Mouse (Mus musculus) heart, embryonic 13.5 days (tissue): Measurements from ENCODE around the gene Prss36. TPM values are rescaled to one million over a fixed set of nuclear protein-coding genes. Genes with fewer than 3 reads are reported as not detected.
A peak's percentile ranks its signal among the peaks of the same experiment; 100 is the strongest.
"Not testable (repeated sequence)": the region's sequence is repeated elsewhere in the genome, so short reads cannot be mapped to it uniquely, and the experiment has no call there.

ENCODE experiments used
- ATAC-seq: fragments of 200-750 bp; cut with Nextera tagmentation; 2 replicates; pipeline ENCODE4 v1.8.0; 2017; ENCODE audit warnings: moderate TSS enrichment; ENCODE audit not compliant: insufficient number of reproducible peaks, low FRiP score, low TSS enrichment; ENCODE audit errors: extremely low read depth
- H3K27ac ChIP-seq: fragments of 300-500 bp; sonication (generic); replicated peaks from 2 replicates; pipeline ENCODE4 v1.5.1; 2015; ENCODE audit warnings: moderate library complexity, mild to moderate bottlenecking, inconsistent platforms
- H3K27me3 ChIP-seq: fragments of 300-500 bp; sonication (generic); replicated peaks from 2 replicates; pipeline ENCODE4 v1.6.1; 2015; ENCODE audit warnings: mild to moderate bottlenecking, inconsistent platforms
- H3K36me3 ChIP-seq: fragments of 300-500 bp; sonication (generic); 2 replicates; pipeline ENCODE4 v1.6.1; 2015; ENCODE audit warnings: mild to moderate bottlenecking, inconsistent platforms
- H3K4me1 ChIP-seq: fragments of 300-500 bp; sonication (generic); 2 replicates; pipeline ENCODE4 v1.6.1; 2015; ENCODE audit warnings: inconsistent platforms
- H3K4me2 ChIP-seq: fragments of 300-500 bp; sonication (generic); 2 replicates; pipeline ENCODE4 v1.6.1; 2015; ENCODE audit warnings: inconsistent platforms, mild to moderate bottlenecking, moderate library complexity
- H3K4me3 ChIP-seq: fragments of 300-500 bp; sonication (generic); 2 replicates; pipeline ENCODE4 v1.5.1; 2015; ENCODE audit warnings: moderate library complexity, mild to moderate bottlenecking, inconsistent platforms
- H3K9ac ChIP-seq: fragments of 300-500 bp; sonication (generic); 2 replicates; pipeline ENCODE4 v1.6.1; 2015; ENCODE audit warnings: inconsistent platforms, mild to moderate bottlenecking, moderate library complexity
- H3K9me3 ChIP-seq: fragments of 300-500 bp; sonication (generic); 2 replicates; pipeline ENCODE4 v1.6.1; 2016; ENCODE audit warnings: inconsistent platforms
- WGBS: fragments of 180-500 bp; shearing (Covaris S2); methylation state at CpG from one replicate; pipeline ENCODE4 v1.1.7; 2015; ENCODE audit warnings: mixed read lengths; 5-methylcytosine and 5-hydroxymethylcytosine counted together
- polyA plus RNA-seq: library from polyadenylated mRNA; unstranded; fragments of >200 nt; fragmentation: Nextera tagmentation; extraction: Ambion mirVana; gene quantifications from 2 replicates; pipeline ENCODE4 v1.2.1, GENCODE M21; 2015

Gene Prss36
- polyA plus RNA-seq, 1 experiment from 2014 or later, result 8.4 TPM

DNA sequence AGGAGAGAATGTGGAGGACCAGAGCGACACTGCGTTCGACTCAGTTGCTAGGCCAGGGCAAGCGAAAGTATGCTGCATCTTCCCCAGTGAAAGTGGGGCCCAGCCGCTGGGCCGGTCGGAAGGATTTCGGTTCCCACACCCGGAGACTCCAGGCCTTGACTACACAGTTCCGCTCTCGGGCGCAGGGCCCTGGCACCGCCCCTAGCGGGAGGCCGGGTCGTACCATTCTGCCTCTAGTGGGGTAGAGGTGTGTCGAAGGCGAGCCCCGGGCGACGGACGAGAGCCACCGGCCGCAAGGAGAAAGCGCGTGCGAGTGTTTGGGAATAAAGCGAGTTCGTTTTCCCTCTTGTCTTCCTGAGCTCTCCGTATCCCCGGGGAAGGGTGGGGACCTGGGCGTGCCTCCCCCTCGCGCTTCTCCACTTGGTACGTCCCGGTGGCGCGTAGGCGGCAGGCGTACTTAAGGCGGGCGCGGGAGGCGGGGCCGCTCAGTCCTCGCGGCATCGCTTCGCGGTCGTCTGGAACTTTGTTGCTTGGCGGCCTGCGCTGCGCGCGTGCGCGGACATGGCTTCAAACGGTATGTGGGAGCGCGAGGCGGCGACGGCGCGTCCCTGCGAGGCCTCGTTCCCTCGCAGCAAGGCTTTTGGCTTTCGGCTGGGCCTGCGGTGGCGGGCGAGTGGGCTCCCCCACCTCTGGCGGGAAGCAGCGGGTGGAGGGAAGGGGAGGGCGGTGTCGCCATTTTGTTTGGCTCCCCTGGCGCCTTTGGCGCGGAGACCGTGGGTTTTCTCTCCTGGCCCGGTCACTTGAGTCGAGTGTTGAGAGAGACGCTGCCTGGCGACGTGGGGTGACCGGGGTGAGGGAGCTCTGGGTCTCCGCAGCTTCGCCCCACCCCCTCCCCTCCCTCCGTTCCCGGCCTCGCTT, 20.7 kb upstream of the Prss36 start, which contains the start of gene Fus:
Gene Fus, plus strand, starts transcription at position 454 of the 918 bp plus-strand sequence.
- peak; percentile 91 for ATAC-seq
- WGBS, result under 1% methylated on average over 92 of the region's 92 CpGs
- Histone ChIP-seq H3K4me1 (peaks cover 26% of the 10 kb centered on the region), H3K4me2 (peak within 1 kb of the TSS; percentile 85), H3K36me3 (peaks cover 34% of the 10 kb centered on the region), H3K27me3 (no peaks in the 10 kb centered on the region), H3K9ac (peak within 1 kb of the TSS; percentile 97), H3K4me3 (peak within 1 kb of the TSS; percentile 86), H3K27ac (peak within 1 kb of the TSS; percentile 97), H3K9me3 (no peaks in the 10 kb centered on the region)

DNA sequence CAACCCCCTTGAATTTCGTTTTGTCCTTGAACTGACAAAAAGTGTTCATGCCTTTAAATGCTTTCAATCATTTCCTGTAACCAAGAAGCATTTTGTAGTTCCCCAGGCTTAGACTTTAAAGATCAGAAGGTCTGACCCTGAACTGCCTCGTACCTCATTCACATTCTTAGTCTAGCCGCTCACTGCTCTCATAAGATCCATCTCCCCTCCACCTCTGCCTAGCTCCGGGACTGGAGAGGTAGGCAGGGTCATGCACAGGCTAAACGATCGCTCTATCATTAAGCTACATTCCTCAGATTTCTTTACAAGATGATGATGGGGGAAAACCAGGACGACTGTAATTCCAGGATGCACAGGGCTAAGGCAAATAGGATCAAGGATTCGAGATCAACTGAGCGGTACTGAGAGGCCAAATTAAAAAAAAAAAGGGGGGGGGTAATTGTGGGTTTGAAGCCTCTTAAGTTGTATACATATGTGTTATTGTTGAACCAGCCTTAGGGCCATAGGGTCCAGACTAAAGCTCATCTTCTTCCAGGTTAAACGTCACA, 19.9 kb upstream of the Prss36 start:
- Histone ChIP-seq H3K4me1 (peaks cover 26% of the 10 kb centered on the region), H3K9me3 (no peaks in the 10 kb centered on the region), H3K9ac (peak overlapping the region; percentile 97), H3K36me3 (peaks cover 26% of the 10 kb centered on the region), H3K4me2 (peak overlapping the region; percentile 85), H3K27me3 (no peaks in the 10 kb centered on the region), H3K27ac (peak overlapping the region; percentile 97), H3K4me3 (peak overlapping the region; percentile 86)
- 12% methylated on average over 10 of the region's 10 CpGs for WGBS
- ATAC-seq, result no peak

DNA sequence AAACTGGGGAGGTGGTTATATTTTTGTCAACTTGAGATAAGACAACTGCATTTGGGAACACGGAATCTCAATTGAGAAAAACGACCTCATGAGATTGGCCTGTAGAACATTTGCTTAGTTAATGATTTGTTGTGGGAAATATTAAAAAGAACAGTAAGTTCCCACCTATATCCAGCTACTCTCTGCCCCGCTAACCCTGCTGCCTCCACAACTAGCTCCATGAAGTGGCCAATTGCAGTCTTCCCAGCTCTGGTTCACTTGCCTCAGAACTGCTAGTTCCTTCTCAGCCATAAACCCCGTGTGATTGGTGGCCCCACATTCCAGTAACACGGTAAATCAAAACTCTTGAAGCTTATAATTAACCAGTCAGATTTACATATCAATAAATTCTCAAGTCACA, 12.8 kb upstream of the Prss36 start:
- no peak overlapping the region for H3K4me3 ChIP-seq
- WGBS, result 50% methylated on average over 5 of the region's 5 CpGs
- H3K27me3 ChIP-seq, result peaks cover 4% of the 10 kb centered on the region; the same call in 1 of the 2 replicates
- H3K9me3 ChIP-seq, result no peaks in the 10 kb centered on the region
- no peak for ATAC-seq
- no peak overlapping the region for H3K27ac ChIP-seq
- no peak overlapping the region for H3K9ac ChIP-seq
- no peaks in the 10 kb centered on the region for H3K36me3 ChIP-seq
- H3K4me1 ChIP-seq, result no peaks in the 10 kb centered on the region
- H3K4me2 ChIP-seq, result no peak overlapping the region

DNA sequence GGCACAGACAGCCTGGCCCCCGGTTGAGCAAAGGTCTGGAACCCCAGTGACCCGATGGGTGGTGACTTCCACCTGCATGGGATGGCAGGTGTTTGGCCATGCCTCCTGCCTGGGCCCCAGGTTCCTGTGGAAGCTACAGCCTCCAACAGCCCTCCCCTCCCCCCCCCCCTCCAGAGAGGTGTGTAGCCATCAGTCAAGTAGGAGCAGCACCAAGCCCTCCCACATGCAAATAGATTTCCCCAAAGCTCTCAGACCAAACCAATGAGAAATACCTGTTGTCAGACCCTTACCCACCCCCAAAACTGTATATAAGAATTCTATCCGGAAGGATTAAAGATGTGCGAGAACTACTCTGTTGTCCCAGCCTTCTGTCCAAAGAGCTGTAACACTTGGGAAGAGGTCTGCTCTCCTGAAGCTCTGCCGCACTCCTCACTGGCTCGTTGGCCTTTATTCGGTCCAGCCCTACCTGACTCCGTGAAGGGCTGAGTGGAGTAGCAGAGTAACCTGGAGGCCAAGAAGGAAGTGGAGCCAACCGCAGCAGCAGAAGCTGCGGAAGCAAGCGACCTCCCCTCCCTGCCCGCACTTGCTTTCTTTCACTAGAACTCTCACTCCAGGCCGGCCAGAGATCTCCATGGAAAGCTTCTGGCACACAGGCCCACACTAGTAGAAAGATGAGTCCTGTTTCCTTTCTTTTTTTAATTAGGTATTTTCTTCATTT, 6.5 kb upstream of the Prss36 start:
- 33% methylated on average over 13 of the region's 13 CpGs for WGBS

DNA sequence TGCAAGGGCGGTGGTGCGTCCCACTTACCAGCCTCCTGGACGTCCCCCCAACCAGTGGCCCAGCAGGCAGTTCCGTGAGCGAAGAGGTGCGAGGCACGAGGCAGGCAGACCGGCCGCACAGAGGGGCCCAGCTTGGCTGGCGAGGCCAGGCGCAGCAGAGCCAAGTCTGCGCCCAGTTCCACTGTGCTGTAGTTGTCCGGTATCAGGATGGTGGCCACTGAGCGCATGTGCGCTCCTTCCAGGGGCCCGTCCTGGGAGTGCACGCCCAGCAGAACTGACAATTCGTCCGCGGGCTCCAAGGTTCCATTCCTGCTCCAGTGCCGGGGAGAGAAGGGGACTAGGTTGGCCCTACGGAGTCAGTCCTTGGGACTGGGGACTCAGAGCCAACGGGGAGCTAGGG, 1.9 kb downstream of the Prss36 start:
- Histone ChIP-seq H3K36me3 (no peaks in the 10 kb centered on the region), H3K27me3 (peaks cover 46% of the 10 kb centered on the region), H3K27ac (no peak overlapping the region), H3K9ac (peak overlapping the region; percentile 55), H3K4me3 (peak overlapping the region; percentile 31), H3K4me2 (peak overlapping the region; percentile 58), H3K9me3 (no peaks in the 10 kb centered on the region), H3K4me1 (peaks cover 7% of the 10 kb centered on the region)
- no peak for ATAC-seq
- WGBS, result 5% methylated on average over 23 of the region's 23 CpGs

More for the DNA sequence above, 6.5 kb upstream of the Prss36 start:
- Histone ChIP-seq H3K27me3 (peaks cover 8% of the 10 kb centered on the region; the same call in 1 of the 2 replicates), H3K4me3 (no peak overlapping the region), H3K9ac (no peak overlapping the region), H3K9me3 (no peaks in the 10 kb centered on the region), H3K27ac (no peak overlapping the region), H3K36me3 (no peaks in the 10 kb centered on the region), H3K4me2 (no peak overlapping the region), H3K4me1 (no peaks in the 10 kb centered on the region)
- no peak for ATAC-seq

DNA sequence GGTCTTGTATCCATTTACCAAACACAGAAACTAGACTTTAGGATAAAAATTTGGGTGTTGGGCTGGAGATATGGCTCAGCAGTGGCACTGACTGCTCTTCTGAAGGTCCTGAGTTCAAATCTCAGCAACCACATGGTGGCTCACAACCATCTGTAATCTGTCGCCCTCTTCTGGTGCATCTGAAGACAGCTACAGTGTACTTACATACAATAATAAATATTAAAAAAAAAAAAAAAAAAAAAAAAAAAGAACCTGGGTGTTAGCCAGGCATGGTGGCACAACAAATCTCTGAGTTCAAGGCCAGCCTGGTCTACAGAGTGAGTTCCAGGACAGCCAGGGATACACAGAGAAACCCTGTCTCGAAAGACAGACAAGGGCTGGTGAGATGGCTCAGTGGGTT, 4.4 kb downstream of the Prss36 start:
- 52% methylated on average over 2 of the region's 2 CpGs for WGBS
- not testable (repeated sequence) for H3K36me3 ChIP-seq, H3K9ac ChIP-seq, ATAC-seq, H3K4me3 ChIP-seq, H3K4me2 ChIP-seq, H3K9me3 ChIP-seq, H3K27ac ChIP-seq, H3K4me1 ChIP-seq
- H3K27me3 ChIP-seq, result peaks cover 44% of the 10 kb centered on the region

DNA sequence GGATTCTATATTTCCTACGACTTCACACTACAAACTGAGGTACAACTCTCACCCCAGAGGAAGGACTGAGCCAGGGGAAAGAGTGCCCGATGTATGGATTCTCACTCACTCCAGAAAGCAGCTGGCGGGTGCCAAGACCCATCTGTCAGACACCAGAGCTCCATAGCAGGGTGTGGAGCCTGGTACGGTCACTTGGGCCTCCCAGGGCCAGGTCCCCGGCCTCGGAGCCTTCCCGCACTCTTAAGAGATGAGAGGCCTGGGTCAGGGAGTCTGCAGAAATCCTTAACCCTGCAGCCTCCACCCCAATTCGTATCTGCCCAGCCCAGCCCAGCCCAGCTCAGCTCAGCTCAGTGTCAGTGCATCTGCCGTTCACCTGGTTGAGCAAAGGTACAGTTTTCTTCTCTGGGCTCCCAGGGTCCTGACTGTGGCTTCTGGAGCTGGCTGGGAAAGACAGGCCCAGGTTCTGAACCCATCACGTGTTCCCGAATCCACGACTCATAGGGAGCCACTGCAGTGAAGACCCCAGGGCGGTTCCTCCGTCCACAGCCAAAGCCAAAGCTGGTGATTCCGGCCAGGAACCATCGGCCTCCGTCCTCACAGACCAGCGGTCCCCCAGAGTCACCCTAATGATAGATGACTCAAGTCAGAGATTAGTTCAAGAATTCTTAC, 10.2 kb downstream of the Prss36 start:
- WGBS, result 50% methylated on average over 18 of the region's 18 CpGs
- ATAC-seq, result no peak
- peak overlapping the region; percentile 75 for H3K4me3 ChIP-seq

DNA sequence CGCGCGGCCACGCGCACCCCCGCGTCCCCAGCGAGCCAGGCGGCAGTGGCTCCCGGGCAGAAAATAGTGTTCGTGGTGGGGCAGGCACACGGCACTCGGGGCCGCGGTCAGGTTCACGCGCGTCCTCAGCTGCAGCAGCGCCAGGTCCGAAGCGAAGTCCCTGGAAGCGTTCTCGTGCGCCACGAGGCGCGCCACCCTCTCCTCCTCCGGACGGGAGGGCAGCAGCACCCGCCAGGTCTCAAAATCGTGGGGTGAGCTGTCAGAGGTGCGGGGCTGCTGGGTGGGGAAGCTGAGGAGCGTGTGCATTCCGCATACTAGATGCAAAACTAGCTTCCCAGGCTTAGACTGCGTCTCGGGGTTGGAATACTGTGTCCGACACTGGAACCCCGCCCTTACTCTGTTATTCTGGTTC, 10.8 kb downstream of the Prss36 start:
- no peaks in the 10 kb centered on the region for H3K9me3 ChIP-seq
- H3K27me3 ChIP-seq, result no peaks in the 10 kb centered on the region
- peak overlapping the region; percentile 75 for H3K4me3 ChIP-seq
- WGBS, result under 1% methylated on average over 38 of the region's 38 CpGs
- H3K4me1 ChIP-seq, result peaks cover 28% of the 10 kb centered on the region
- H3K36me3 ChIP-seq, result no peaks in the 10 kb centered on the region
- ATAC-seq, result no peak; the same call in 1 of the 2 replicates
- peak overlapping the region; percentile 94 for H3K9ac ChIP-seq
- H3K4me2 ChIP-seq, result peak overlapping the region; percentile 100
- peak overlapping the region; percentile 66 for H3K27ac ChIP-seq

More for the DNA sequence above, 10.2 kb downstream of the Prss36 start:
- Histone ChIP-seq H3K27ac (peak overlapping the region; percentile 66; the same call in 1 of the 2 replicates), H3K27me3 (no peaks in the 10 kb centered on the region), H3K4me2 (peak overlapping the region; percentile 100), H3K4me1 (peaks cover 26% of the 10 kb centered on the region), H3K36me3 (no peaks in the 10 kb centered on the region), H3K9me3 (no peaks in the 10 kb centered on the region), H3K9ac (peak overlapping the region; percentile 94)

DNA sequence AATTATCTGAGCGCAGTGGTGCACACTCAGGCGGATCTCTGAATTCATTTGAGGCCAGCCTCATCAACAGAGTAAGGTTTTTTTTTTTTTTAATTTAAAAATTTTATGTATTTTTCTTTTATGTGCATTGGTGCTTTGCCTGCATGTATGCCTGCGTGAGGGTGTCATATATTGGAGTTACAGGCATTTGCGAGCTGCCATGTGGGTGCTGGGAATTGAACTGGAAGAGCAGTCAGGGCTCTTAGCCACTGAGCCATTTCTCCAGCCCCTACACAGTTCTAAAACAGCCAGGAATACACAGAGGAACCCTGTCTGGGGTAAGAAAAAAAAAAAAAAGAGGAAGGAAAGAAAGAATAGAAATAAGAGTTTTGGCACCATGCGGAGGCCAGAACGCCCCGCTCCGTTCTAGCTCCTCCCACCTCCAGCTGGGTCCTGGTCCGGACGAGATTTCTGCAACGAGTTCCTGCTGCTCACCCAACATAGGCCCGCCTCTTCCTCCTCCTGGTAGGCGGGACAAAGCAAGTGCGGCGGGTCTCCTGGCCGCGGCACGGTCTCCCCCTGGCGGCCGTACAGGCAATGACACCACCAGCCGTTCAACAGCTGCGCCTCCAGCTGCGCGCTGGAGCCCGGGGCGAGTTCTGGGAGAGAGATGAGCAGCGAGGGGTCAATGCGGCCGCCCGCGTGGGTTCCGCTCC, 11.3 kb downstream of the Prss36 start:
- peak; percentile 91 for ATAC-seq
- Histone ChIP-seq H3K4me2 (peak overlapping the region; percentile 100), H3K27me3 (peaks cover 6% of the 10 kb centered on the region), H3K36me3 (no peaks in the 10 kb centered on the region), H3K9ac (peak overlapping the region; percentile 94), H3K4me3 (peak overlapping the region; percentile 75), H3K4me1 (peaks cover 28% of the 10 kb centered on the region), H3K27ac (peak overlapping the region; percentile 72), H3K9me3 (no peaks in the 10 kb centered on the region)
- WGBS, result 7% methylated on average over 32 of the region's 32 CpGs

DNA sequence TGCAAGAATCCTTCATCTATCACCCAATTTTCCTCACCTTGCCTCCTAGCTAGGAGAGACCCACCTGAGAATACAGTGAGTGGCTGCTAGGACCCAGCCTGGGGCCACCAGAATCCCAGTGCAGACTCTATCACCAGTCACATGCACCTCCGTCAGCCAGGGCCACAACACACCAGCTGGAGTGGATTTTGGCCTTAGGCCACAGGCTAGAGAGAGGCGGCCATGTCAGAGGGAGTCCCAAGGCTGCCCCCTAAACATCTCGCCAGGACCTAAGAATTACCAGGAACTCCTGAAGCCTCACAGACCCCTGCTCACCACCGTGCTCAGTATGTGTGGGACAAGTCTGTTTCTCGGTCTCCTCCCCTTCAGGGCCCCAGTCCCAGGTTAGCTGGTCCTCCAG, 12.4 kb downstream of the Prss36 start:
- no peak overlapping the region for H3K4me2 ChIP-seq
- no peak overlapping the region for H3K27ac ChIP-seq
- no peaks in the 10 kb centered on the region for H3K36me3 ChIP-seq
- 0 out of 2 replicates have a peak overlapping the region, but pooled peaks have one; percentile 14 for H3K9ac ChIP-seq
- WGBS, result 88% methylated on average over 5 of the region's 5 CpGs
- H3K4me3 ChIP-seq, result no peak overlapping the region
- ATAC-seq, result no peak
- peaks cover 35% of the 10 kb centered on the region for H3K4me1 ChIP-seq
- no peaks in the 10 kb centered on the region for H3K9me3 ChIP-seq
- H3K27me3 ChIP-seq, result peaks cover 17% of the 10 kb centered on the region
